Mouse (Mus musculus) adipocyte (in vitro differentiated cells): ENCODE data around the gene Med13l.

Source experiments
- DNase-seq: peaks from one replicate; pipeline ENCODE4 v3.0.0-alpha.2; 2016; ENCODE audit warnings: low spot score

Med13l gene

DNA sequence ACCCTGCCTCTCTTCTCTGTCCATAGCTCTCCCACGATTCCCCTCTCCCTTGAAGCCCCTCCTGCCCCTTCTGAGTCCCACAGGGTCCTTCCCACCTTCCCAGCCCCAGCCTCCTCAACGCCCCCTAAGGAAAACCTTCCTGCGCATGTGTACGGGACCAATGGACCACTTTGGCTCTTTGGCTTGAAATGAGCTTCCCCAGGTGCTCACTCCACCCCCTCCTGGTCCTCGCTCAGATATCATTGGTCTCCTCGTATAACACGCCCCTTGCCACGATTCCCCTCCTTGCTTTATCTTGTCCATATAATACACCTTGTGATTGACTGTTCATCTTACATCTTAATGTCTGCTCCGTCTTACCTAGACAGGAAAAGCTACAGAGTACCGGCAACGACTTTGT, 237.3 kb downstream of the Med13l start:
- DNase-seq: no peak

DNA sequence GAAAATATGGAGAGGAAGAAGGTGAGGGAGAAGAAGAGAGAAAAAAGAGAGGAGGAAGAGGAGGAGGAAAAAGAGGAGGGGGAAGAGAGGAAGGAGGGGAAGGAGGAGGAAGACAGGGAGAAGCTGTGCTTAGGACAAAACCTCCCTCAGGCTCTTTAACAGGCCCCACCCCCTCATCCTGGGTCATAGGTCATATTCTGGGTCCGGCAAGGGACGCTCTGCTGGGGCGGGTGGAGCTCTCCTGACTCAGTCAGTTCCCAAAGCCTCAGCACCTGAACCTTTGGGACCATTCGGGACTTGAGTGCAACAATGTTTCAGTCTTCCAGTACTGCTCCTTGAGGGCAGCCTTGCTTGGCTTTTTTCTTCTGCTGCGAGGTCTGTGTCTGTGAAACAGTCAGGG, 241.1 kb downstream of the Med13l start:
- no peak for DNase-seq

DNA sequence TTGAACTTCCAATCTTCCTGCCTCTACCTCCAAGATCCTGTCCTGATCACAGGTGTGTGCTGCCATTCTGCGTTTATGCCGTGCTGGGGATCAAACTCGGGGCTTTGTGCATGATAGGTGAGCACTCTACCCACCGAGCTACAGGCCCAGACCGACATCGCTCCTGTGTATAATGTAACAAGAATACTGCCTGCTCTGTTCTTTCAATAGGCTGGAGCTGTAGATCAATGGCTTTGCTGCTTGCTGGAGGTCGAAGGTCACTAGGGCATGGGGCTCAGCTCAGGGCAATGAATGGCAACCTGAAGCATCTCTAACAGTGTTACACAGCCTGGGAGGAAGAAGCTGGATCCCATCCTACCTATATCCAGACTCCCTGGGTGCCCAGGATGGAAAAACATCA, 241.6 kb downstream of the Med13l start:
- no peak for DNase-seq

DNA sequence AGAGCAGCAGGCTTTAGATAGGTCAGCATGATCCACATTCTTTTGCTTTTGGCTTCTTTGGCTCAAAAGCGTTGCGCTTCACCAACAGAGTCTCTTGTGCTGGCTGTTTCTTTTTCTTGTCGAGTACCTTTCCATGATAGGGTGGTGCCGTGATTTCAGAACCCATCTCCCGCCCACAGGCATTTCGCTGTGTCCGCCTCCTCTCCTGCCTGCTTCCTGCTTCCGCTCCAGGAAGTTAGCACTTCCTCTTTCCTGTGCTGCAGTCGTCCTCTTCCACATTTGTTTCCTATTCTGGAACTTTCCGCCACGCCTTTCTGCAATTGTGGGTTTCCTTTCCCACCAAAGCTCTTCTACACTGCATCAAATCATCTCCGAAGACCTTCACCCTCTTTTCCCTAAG, 248.5 kb downstream of the Med13l start:
- no peak for DNase-seq

DNA sequence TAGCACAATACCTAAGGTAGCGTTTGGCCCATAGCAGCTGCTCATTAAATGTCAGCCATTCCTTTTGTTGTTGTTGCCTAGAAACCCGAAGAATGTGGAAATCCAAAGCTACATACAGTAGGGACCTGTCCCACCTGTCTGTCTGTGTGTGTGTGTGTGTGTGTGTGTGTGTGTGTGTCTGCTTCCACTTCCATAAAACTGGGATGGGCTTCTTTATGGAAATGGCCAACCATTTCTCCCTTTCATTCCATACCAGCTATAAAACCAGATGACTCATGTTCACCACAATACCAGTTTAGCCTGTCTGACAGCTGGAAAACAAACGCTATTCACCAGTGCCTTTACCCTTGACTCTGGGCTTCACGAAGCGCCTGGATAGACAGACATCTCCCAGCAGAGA, 249.1 kb downstream of the Med13l start:
- no peak for DNase-seq

DNA sequence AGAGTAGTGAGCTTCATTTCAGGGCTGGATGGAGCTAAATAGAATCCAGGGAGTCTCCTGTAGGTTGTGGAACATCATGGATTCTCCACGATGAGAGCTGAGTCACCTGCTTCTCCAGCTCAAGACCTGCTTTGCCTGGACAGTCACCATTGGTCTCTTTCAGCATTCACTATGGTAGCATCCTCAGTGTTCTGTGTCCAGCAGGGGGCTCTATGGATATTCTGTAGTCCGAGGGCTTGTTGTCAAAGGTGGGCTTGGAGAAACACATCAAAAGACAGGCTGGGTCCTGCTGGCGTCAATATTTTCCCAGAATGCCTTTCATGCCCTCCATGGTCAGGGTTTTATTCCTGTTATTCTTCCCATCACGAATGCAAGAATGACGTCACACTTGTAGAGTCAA, 251.2 kb downstream of the Med13l start:
- DNase-seq: no peak

DNA sequence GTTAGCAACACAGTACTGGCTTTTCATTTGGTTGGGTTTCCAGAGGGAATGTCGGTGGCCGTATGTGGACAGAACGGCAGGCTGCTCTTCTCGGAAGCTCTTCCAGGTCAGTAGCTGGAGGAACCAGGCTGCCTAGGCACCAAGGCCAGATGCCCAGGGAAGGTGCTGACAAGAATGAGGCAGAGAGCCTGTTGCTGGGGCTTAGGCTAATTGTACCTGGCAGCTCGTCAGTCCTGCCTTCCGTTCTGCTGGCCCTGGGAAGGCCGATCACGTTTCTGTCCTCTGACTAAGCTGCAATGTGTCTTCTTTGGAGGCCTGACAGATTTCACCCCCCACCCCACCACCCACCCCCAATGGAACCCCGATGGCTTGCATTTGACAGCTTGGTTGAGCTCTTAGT, 251.9 kb downstream of the Med13l start:
- no peak for DNase-seq

DNA sequence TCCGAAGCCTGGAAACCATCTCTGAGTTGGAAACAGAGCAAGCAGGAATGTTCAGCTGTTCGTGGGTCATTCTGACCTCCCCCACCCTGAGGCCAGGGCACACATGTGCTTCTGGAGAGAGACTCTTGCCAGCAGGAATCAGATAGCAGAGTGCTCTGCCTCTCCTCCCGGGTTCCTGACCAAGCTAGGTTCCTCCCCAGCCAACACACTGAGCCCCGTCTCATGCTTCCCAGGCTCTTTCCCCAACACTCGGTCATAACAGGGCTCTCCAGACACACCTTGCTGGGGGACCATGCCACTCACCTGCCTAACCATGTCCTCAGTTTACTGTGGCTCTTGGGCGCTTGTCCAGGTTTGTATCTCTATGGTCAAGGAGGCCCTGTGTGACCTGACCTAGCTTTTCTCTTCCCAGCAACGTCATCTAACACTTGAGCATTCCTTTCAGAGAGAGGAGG, 252.5 kb downstream of the Med13l start:
- DNase-seq: no peak

DNA sequence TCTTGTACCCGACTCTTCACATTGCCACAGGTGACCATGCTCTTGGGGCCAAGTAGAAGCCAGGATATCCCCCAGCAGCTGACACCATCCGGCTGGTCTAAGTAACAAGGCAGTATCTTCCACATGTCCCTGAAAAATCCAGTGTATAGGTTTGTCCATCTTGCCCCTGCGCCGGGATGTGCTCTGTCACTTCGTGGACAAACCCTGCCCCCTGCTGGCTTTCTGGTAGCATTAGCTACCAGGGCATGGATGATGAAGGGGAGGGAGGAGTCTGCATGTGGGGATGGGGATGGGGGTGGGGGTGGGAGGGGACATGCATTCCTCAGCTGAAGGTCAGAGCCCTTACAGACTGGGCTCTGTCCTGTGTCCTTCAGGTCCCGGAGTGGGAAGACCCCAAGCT, 253.6 kb downstream of the Med13l start:
- DNase-seq: peak; percentile 10
